In the genomic region with DNA sequence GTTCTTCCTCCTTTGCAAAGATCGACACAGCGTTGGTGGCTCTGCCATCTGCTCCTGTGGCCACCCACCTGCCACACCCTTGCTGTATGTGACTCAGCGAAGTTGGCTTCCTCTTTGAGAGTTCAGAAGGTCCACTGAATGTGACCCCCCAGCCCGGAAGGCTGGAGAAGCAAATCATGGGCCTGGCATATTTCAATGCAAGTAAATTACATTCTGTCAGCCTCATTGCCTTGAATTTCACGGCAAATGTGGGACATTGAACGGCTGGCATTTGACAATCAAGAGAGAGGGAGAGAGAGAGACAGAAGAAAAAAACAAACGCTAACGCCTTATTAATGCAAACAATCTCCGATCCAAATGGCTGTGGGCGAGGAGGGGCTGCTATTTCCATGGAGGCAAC, we compare ENCODE assay signal across 9 mouse cellular contexts. TPM values are rescaled to one million over a fixed set of nuclear protein-coding genes. Genes with fewer than 3 reads are reported as not detected.
DNase-seq lines count a peak whose midpoint lies in the region; ATAC-seq and TF ChIP-seq lines count a peak whose summit lies in the region.
"Had no signal": no experiment of that assay in that cellular context is flagged by ENCODE, and none has a peak within 500 bp of the region (broad histone marks: within the 10 kb centered on the region; RNA-seq: fewer than 3 reads in every experiment).

No protein-coding gene starts in this region.

- no peaks in the 10 kb centered on the region for H3K9me3 ChIP-seq in hindbrain, embryonic 10.5 days
- H3K9me3 ChIP-seq in hindbrain, embryonic 16.5 days (ENCODE audit: control insufficient read depth, low read length): no peaks in the 10 kb centered on the region
- H3K9me3 ChIP-seq in CH12.LX (replicated peaks; ENCODE audit: low read length): no peaks in the 10 kb centered on the region

- no peak for TF ChIP-seq CTCF in CH12.LX (conservative IDR thresholded peaks at IDR 0.05 in 1 of 2, IDR thresholded peaks at IDR 0.05 in 1 of 2; ENCODE audit: low read depth in 2 of 2, low read length in 2 of 2)
- no peak for TF ChIP-seq CTCF in lung, adult 2 months (IDR thresholded peaks at IDR 0.05; ENCODE audit: insufficient read depth, low read length)

- intact Hi-C loops in gastrocnemius, postnatal 14 days (cut with DNase I; ENCODE audit: low total_unique reads): no loop called here

- no peak for TF ChIP-seq RAD21 in CH12.LX (IDR thresholded peaks at IDR 0.05; ENCODE audit: low read depth, low read length)

- no peak for TF ChIP-seq POLR2A in CH12.LX (IDR thresholded peaks at IDR 0.05; ENCODE audit: low read depth, low read length)
- TF ChIP-seq POLR2A in lung, adult 2 months (IDR thresholded peaks at IDR 0.05; ENCODE audit: borderline replicate concordance, extremely low read depth, low read depth, low read length): no peak

- no peaks in the 10 kb centered on the region for H3K36me3 ChIP-seq in hindbrain, embryonic 10.5 days
- no peaks in the 10 kb centered on the region for H3K36me3 ChIP-seq in hindbrain, embryonic 16.5 days (ENCODE audit: control insufficient read depth, insufficient read depth, low read length)
- no peaks in the 10 kb centered on the region for H3K36me3 ChIP-seq in CH12.LX (replicated peaks in 1 of 2; ENCODE audit: control insufficient read depth in 1 of 2, insufficient read depth in 1 of 2, low read length in 1 of 2)

- H3K4me1 ChIP-seq in hindbrain, embryonic 10.5 days (replicated peaks): peaks cover 15% of the 10 kb centered on the region
- peaks cover 2% of the 10 kb centered on the region; the same call in 1 of the 2 replicates for H3K4me1 ChIP-seq in hindbrain, embryonic 16.5 days (ENCODE audit: control insufficient read depth, insufficient read depth, low read depth, low read length)
- H3K4me1 ChIP-seq in CH12.LX (ENCODE audit: control insufficient read depth in 1 of 2, insufficient read depth in 2 of 2): peaks cover 2 to 40% of the 10 kb centered on the region in 2 experiments; a peak in 3 of 4 replicates
- H3K4me1 ChIP-seq in lung, adult 2 months (ENCODE audit: control insufficient read depth, insufficient read depth, low read length): no peaks in the 10 kb centered on the region

- no peak overlapping the region; the same call in 1 of the 2 replicates for H3K4me2 ChIP-seq in hindbrain, embryonic 16.5 days (ENCODE audit: low read length)
- peak overlapping the region; percentile 39; the same call in 1 of the 2 replicates for H3K4me2 ChIP-seq in CH12.LX (ENCODE audit: insufficient read depth, low read depth, poor library complexity, severe bottlenecking)

- no peaks in the 10 kb centered on the region for H3K79me2 ChIP-seq in CH12.LX (replicated peaks; ENCODE audit: control insufficient read depth, extremely low read depth, insufficient read depth, poor library complexity, severe bottlenecking)

- TF ChIP-seq EP300 in CH12.LX (IDR thresholded peaks at IDR 0.05; ENCODE audit: low read length): peak; percentile 53

- H3K4me3 ChIP-seq in hindbrain, embryonic 10.5 days: no peak overlapping the region
- H3K4me3 ChIP-seq in hindbrain, embryonic 16.5 days (ENCODE audit: low read length): no peak overlapping the region
- H3K4me3 ChIP-seq in CH12.LX (replicated peaks in 1 of 3; ENCODE audit: low read depth in 2 of 3, low read length in 2 of 3, poor library complexity in 1 of 3): peak overlapping the region in 1 of 3 experiments; percentile 35
- no peak overlapping the region for H3K4me3 ChIP-seq in lung, adult 2 months (replicated peaks; ENCODE audit: extremely low read depth, low read depth, low read length)

- no peak overlapping the region for H3K27ac ChIP-seq in hindbrain, embryonic 10.5 days
- no peak overlapping the region for H3K27ac ChIP-seq in hindbrain, embryonic 16.5 days (ENCODE audit: low read depth, low read length)
- H3K27ac ChIP-seq in CH12.LX (ENCODE audit: insufficient read depth, low read depth): no peak overlapping the region

- DNase-seq in hindbrain, embryonic 10.5 days (ENCODE audit: low spot score): peak; percentile 36
- DNase-seq in CH12.LX (ENCODE audit: extremely low read depth): peak; percentile 88
- DNase-seq in cerebellum, postnatal 25 days: peak; percentile 47 to 61
- peak; percentile 12 to 23 for DNase-seq in layer of hippocampus, postnatal 10 days (ENCODE audit: low spot score in 2 of 2)
- no peak for DNase-seq in gastrocnemius, postnatal 14 days
- DNase-seq in lung, adult 2 months: no peak
- DNase-seq in gastrocnemius, postnatal 10 days: no peak

- no peak overlapping the region for H3K9ac ChIP-seq in hindbrain, embryonic 16.5 days (ENCODE audit: low read depth, low read length)
- no peak overlapping the region for H3K9ac ChIP-seq in CH12.LX (ENCODE audit: insufficient read depth, low read depth)

- 0 out of 2 replicates have a peak, but pooled peaks cover 5% of the 10 kb centered on the region for H3K27me3 ChIP-seq in hindbrain, embryonic 10.5 days (ENCODE audit: insufficient read depth, poor library complexity, severe bottlenecking)
- H3K27me3 ChIP-seq in hindbrain, embryonic 16.5 days (replicated peaks; ENCODE audit: control insufficient read depth, insufficient read depth, low read length): peaks cover 4% of the 10 kb centered on the region
- no peaks in the 10 kb centered on the region for H3K27me3 ChIP-seq in CH12.LX (replicated peaks)

- no peak for ATAC-seq in hindbrain, embryonic 16.5 days
- ATAC-seq: intestine, postnatal 0 days had no signal

- in situ Hi-C loops in CH12.LX (cut with MboI; ENCODE audit: low pct_ligation_motif_present, low pct_unique_long_range_greater_than_20kb, low sequenced_read_pairs): no loop called here

- dilution Hi-C loops in CH12.LX (cut with MboI; ENCODE audit: extremely low pct_ligation_motif_present, extremely low pct_unique_long_range_greater_than_20kb, low sequenced_read_pairs): no loop called here

- 56% methylated on average over 10 of the region's 10 CpGs for WGBS in hindbrain, embryonic 10.5 days
- 24% methylated on average over 10 of the region's 10 CpGs for WGBS in hindbrain, embryonic 16.5 days
- 54% methylated on average over 10 of the region's 10 CpGs for WGBS in lung, adult 2 months

TF ChIP-seq in CH12.LX, 34 proteins besides CTCF, POLR2A, EP300 and RAD21:
- TF ChIP-seq ELF1 (IDR thresholded peaks at IDR 0.05; ENCODE audit: low read depth, low read length) (peak; percentile 33; the same call in 1 of the 2 replicates), MXI1 (IDR thresholded peaks at IDR 0.05; ENCODE audit: low read depth, low read length) (peak; percentile 9; the same call in 1 of the 2 replicates), JUND (conservative IDR thresholded peaks at IDR 0.05; ENCODE audit: low read depth, low read length) (0 out of 2 replicates have a peak, but pooled peaks have one; percentile 19), MYC (IDR thresholded peaks at IDR 0.05; ENCODE audit: low read depth, low read length) (peak; percentile 54; the same call in 1 of the 2 replicates), ZC3H11A (IDR thresholded peaks at IDR 0.05; ENCODE audit: low read depth, low read length) (no peak), POLR2AphosphoS2 (IDR thresholded peaks at IDR 0.05; ENCODE audit: low read depth, low read length) (no peak), TCF12 (IDR thresholded peaks at IDR 0.05; ENCODE audit: low read depth, low read length) (0 out of 2 replicates have a peak, but pooled peaks have one; percentile 24), MAFK (IDR thresholded peaks at IDR 0.05; ENCODE audit: insufficient replicate concordance, low read length) (peak; percentile 60; the same call in 1 of the 2 replicates), NELFE (IDR thresholded peaks at IDR 0.05; ENCODE audit: low read depth, low read length) (no peak), MAX (IDR thresholded peaks at IDR 0.05; ENCODE audit: low read length) (peak; percentile 57), BHLHE40 (IDR thresholded peaks at IDR 0.05; ENCODE audit: low read depth, low read length) (0 out of 2 replicates have a peak, but pooled peaks have one; percentile 32), SMC3 (IDR thresholded peaks at IDR 0.05; ENCODE audit: low read depth, low read length) (no peak), ETS1 (conservative IDR thresholded peaks at IDR 0.05; ENCODE audit: low read depth, low read length) (peak; percentile 40)
TF ChIP-seq in CH12.LX: peak in this region for 9.

RNA-seq across cellular contexts. Expression of gene Zfhx3, which starts 38.2 kb away (rescaled TPM):
- polyA plus RNA-seq in hindbrain, embryonic 10.5 days (2016; fragmentation: Nextera tagmentation; extraction: Ambion mirVana): 12.9 and 22.0 TPM in 2 replicates
- 17.8 and 20.3 TPM in 2 replicates for polyA plus RNA-seq in hindbrain, embryonic 16.5 days (2015; fragmentation: Nextera tagmentation; extraction: Ambion mirVana)
- 0.38 and 0.68 TPM in 2 replicates for total RNA-seq in CH12.LX (2012; rRNA removed)
- 0.05 and 0.16 TPM in 2 replicates for total RNA-seq in CH12.LX (2014; rRNA removed)
- polyA plus RNA-seq in CH12.LX (2012; ENCODE audit: insufficient read length, low read depth): 0.76 and 0.82 TPM in 2 replicates
- 1 to 10 TPM; 3.9 to 4.7 TPM for total RNA-seq in layer of hippocampus, postnatal 10 days (2021)
- total RNA-seq in gastrocnemius, postnatal 14 days (2021): 10 to 100 TPM in 1 of 2 experiments, 1 to 10 TPM in 1; 9.7 to 10.8 TPM
- polyA plus RNA-seq in lung, adult 2 months (2012; rRNA removed): 7.3 and 8.0 TPM in 2 replicates
- 10 to 100 TPM; 11.0 to 12.5 TPM for total RNA-seq in gastrocnemius, postnatal 10 days (2021)

Comparison
In these comparisons a context has a peak if more than half of its experiments do, and no peak if none do; other contexts are left out.
1. DNase-seq: peak in hindbrain, embryonic 10.5 days (single experiment), CH12.LX (single experiment), cerebellum, postnatal 25 days (2 of 2) and layer of hippocampus, postnatal 10 days (2 of 2); none in gastrocnemius, postnatal 14 days (single experiment), lung, adult 2 months (single experiment) and gastrocnemius, postnatal 10 days (single experiment).